In the genomic region with DNA sequence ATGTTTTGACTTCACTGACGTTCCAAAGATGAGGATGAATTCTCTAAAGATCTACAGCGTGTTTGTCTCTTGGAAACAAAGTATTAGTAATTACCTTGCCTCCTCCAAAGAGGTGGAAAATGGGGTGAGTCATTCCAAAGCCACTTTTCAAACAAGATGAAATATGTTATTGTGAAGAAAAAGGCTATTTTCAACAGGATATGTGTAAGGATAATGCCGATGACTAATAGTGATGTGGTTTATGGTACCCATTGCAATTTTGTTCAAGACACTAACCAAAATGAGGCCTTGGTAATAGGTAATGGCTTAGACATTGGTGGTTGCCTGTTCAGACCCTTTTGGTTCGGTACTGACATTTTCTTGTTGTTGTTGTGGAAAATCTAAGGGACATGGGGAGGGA, we compare ENCODE assay signal across 25 mouse cellular contexts.
"Had no signal": no experiment of that assay in that cellular context is flagged by ENCODE, and none has a peak within 500 bp of the region (broad histone marks: within the 10 kb centered on the region; RNA-seq: fewer than 3 reads in every experiment).

No protein-coding gene starts in this region.

- H3K4me2 ChIP-seq: heart, embryonic 11.5 days; heart, embryonic 13.5 days; heart, embryonic 15.5 days; hindbrain, embryonic 13.5 days; hindbrain, embryonic 15.5 days; kidney, embryonic 15.5 days; limb, embryonic 12.5 days; liver, embryonic 11.5 days; liver, embryonic 13.5 days had no signal

- H3K4me3 ChIP-seq: gastrocnemius, adult 2 months; heart, adult 2 months; heart, embryonic 13.5 days; heart, embryonic 15.5 days; hindbrain, embryonic 13.5 days; hindbrain, embryonic 15.5 days; kidney, embryonic 15.5 days; limb, embryonic 10.5 days; limb, embryonic 12.5 days; liver, embryonic 13.5 days had no signal

- H3K27me3 ChIP-seq: heart, embryonic 13.5 days; heart, embryonic 15.5 days; hindbrain, embryonic 13.5 days; hindbrain, embryonic 15.5 days; kidney, embryonic 15.5 days; limb, embryonic 12.5 days; liver, embryonic 13.5 days had no signal

- DNase-seq: gastrocnemius, adult 2 months; gastrocnemius, postnatal 10 days; gastrocnemius, postnatal 36 days; heart, adult 11 months; heart, adult 2 months; heart, postnatal 14 days; heart, postnatal 36 days; kidney, adult 11 months; kidney, adult 2 months; kidney, adult 9 months; kidney, postnatal 14 days; kidney, postnatal 36 days; layer of hippocampus, adult 9-11 months; layer of hippocampus, postnatal 36 days; liver; liver, embryonic 13.5 days had no signal

- H3K36me3 ChIP-seq: heart, embryonic 13.5 days; heart, embryonic 15.5 days; hindbrain, embryonic 13.5 days; hindbrain, embryonic 15.5 days; kidney, embryonic 15.5 days; limb, embryonic 10.5 days; limb, embryonic 12.5 days; liver, embryonic 13.5 days had no signal
